Mouse (Mus musculus) thymus, adult 2 months (tissue): ENCODE results near the gene Sema5b.

Source experiments
- CTCF ChIP-seq: fragments of 200-500 bp; IDR thresholded peaks from 2 replicates; pipeline ENCODE4 v1.5.1; 2012; ENCODE audit warnings: mild to moderate bottlenecking, control low read depth, low read length, moderate library complexity, borderline replicate concordance; ENCODE audit not compliant: control insufficient read depth, poor library complexity, insufficient read depth; ENCODE audit errors: extremely low read depth
- POLR2A ChIP-seq: fragments of 200-500 bp; IDR thresholded peaks from 2 replicates; pipeline ENCODE4 v1.6.1; 2012; ENCODE audit warnings: mild to moderate bottlenecking, low read length, control low read depth, moderate library complexity; ENCODE audit not compliant: control insufficient read depth, poor library complexity, insufficient read depth; ENCODE audit errors: extremely low read depth

- TF ChIP-seq CTCF (no peak), POLR2A (no peak)
Measured at GRCm38 (mm10) chr16:35681327-35682108, 140.6 kb downstream of the Sema5b start.
